Mouse (Mus musculus) brain, adult 2 months (tissue): Measurements from ENCODE around the gene Mreg.
A peak's percentile ranks its signal among the peaks of the same experiment; 100 is the strongest.

Experiments
- DNase-seq: peaks from one replicate; pipeline ENCODE4 v3.0.0; 2011; ENCODE audit warnings: low read depth, low spot score

Gene Mreg

GRCm38 (mm10) chr1:72196123-72196522 lies 16.0 kb downstream of the Mreg start:
- DNase-seq: no peak

GRCm38 (mm10) chr1:72191449-72191848 lies 20.7 kb downstream of the Mreg start:
- DNase-seq: peak; percentile 53

- DNase-seq: peak; percentile 20
These were observed 23.9 kb downstream of the Mreg start for GRCm38 (mm10) chr1:72188142-72188738.

GRCm38 (mm10) chr1:72187486-72187885 lies 24.6 kb downstream of the Mreg start:
- peak; percentile 11 for DNase-seq

- no peak for DNase-seq
These were observed 26.0 kb downstream of the Mreg start for GRCm38 (mm10) chr1:72186151-72186550.

GRCm38 (mm10) chr1:72183554-72183953 lies 28.6 kb downstream of the Mreg start:
- peak; percentile 13 for DNase-seq

GRCm38 (mm10) chr1:72182930-72183499 lies 29.1 kb downstream of the Mreg start:
- DNase-seq: peak; percentile 55

DNA sequence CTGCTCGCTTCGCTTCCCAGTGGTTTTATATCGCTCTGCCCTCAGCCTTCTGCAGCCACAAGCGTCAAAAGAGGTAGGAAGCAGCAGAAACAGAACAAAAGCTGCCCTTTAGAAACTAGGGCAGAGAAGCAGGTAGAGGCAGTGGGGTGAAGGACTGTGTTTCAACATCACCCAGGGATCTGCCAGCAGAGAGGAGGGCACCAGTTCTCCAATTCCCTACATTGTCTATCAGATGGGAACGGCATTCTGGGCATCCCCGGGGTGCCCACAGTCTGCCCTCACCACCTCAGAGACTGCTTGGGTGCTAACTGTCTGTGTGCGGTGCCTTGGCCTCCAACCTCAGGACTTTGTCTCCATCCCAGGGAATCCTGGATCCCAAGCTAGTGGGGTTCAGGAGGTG lies 32.2 kb downstream of the Mreg start:
- no peak for DNase-seq

DNA sequence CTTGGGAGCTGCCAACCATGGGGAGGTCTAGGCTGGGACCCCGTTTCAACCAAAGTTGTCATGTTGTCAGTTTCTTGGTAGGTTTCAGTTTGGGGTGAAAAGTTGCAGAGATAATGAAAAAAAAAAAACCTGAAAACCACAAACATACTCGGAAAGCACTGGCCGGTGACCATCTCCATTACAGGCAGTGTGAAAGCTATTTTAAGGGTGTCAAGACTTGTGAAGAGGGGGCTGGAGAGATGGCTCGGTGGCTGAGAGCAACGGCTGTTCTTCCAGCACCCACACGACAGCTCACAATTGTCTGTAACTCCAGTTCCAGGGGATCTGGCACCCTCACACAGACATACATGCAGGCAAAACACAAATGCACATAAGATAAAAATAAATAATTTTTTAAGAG lies 35.9 kb downstream of the Mreg start:
- DNase-seq: peak; percentile 66

- DNase-seq: no peak
These were observed 37.9 kb downstream of the Mreg start for GRCm38 (mm10) chr1:72174183-72174582.

GRCm38 (mm10) chr1:72173402-72174051 lies 38.6 kb downstream of the Mreg start:
- DNase-seq: no peak

- DNase-seq: no peak
These were observed 39.3 kb downstream of the Mreg start for GRCm38 (mm10) chr1:72172788-72173187.

DNA sequence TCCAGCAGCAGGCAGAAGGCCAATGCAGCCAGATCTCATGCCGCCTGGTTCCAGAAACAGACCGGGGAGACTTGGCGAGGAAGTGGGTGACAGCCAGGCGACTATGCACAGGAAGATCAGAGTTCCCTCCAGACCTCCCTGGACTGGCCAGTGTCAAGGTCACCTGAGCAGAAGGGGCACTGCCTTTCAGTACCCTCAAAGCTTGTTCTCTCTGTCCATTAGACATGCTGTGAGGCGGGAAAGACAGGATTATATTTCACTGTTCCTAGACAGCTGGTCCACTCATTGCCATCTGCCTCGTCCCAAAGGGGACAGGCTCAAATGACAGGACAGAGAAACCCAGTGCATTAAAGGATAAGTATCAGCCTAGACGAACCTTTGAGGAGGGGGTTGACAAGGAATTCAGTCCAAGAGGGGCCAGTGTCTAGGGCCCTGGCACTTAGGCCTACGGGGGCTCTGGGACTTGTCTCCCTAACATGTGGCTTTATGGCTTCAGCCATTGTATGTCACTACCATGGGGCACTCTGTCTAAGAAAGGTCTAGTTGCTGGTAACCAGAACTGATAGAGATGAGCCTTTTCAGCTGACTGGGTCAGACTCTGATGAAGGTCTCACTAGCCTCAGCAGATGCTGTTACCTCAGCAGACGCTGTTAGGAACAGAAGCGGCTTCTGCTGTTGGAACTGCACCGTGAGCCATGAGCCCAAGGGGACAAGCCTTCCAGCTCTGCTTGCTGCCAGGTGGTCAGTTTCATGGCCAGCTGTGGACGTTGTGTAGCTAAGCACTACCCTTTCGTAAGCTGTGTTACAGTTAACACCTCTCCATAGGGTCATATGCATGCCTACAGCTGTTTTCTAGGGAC lies 40.9 kb downstream of the Mreg start:
- DNase-seq: peak; percentile 54

DNA sequence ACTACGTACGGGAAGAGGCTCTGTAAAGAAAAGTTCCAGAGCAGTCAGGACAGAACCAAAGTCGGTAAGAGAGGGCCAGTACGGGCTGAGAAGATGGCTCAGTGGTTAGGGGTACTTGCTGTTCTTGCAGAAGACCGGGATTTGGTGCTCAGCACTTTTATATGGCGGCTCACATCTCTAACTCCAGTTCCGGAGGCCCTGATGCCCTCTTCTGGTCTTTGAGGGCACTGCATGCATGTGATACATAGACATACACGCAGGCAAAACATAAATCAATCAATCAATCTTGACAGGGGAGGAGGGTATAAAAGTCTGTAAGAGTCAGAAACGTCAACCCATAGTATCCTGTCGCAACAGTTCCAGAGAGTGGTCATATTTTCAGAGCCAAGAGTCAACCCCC lies 45.1 kb downstream of the Mreg start:
- DNase-seq: no peak

DNA sequence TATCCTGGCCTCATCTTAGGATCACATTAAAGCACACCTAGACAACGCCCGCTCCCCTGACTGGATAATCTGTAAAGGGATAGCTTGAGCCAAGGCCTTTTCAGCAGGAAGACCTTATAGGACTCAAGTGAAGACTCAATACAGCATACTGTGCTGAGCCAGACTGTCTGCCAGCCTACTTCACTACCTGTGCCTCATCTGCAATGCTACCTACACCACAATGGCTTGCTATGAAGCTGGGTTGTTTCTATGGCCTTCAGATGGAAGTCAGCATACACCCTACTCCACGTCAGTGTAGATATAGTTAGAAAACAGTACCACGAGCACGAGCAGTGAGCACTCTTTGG lies 45.7 kb downstream of the Mreg start:
- DNase-seq: no peak

DNA sequence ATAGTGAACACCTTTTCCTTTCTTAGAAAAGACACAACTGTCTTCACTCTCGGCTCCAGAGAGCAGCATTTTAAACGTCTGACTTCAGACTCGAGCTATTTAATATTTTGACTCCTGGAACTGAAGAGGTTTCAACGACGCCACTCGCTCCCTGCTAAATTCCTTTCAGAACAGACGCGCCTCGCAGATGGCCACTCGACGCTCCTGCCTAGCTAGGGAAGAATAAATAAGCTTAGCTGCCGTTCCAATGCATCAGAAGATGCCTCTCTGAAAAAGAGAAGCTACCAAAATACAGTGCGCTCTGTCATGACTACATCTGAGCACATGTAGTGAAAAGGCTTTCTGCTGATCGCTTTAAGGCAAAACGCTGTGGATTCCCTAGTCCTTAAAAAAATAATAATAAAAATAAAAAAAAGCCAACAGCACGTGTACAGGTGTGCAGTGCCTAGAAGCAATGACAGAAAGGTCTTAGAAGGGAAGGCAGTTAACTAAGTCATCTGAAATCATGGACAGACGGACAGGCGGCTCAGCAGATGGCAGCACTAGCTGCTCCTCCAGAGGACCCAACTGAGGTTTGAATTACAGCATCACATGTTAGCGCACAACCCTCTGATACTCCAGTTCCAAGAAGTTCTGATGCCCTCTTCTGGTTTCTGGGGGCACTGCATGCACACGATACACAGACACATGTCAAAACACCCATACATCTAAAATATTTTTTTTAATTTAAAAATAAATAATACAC lies 46.2 kb downstream of the Mreg start:
- peak; percentile 60 for DNase-seq

GRCm38 (mm10) chr1:72160321-72160720 lies 51.8 kb downstream of the Mreg start:
- no peak for DNase-seq

- DNase-seq: no peak
These were observed 67.1 kb downstream of the Mreg start for GRCm38 (mm10) chr1:72145041-72145440.

- no peak for DNase-seq
These were observed 67.7 kb downstream of the Mreg start for GRCm38 (mm10) chr1:72144426-72144825.

DNA sequence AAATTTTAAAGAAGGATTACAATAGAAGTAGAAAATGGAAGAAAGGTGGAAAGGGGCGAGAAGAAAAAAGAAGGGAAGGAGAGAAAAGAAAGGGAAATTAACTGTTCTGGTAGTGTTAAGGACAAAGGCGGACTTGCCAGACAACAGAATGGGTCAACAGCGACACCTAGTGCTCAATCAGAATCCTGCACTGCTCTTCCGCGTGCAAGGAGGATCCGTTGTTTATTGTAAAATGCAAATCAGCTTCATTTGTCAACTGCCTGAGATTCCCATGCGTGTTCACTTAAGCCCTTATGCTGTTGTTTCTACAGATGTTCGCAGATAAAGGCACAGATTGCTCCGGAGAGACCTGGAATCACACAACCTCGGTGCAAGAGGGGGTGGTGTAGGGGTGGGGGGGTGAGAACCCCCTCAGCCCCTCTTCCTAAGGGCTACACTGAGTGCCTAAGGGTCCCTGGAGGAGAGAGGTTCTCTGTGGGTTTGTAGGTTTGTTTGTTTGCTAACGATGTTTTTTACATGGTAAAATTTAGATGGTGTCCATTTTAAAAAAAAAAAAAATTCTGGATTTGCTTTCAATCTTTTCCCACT lies 70.1 kb downstream of the Mreg start:
- DNase-seq: peak; percentile 91

GRCm38 (mm10) chr1:72136101-72136500 lies 76.0 kb downstream of the Mreg start:
- DNase-seq: no peak
